Mouse (Mus musculus): ENCODE results near the gene Gm43302. TPM values are rescaled to one million over a fixed set of nuclear protein-coding genes. Genes with fewer than 3 reads are reported as not detected.
"Not testable (repeated sequence)": the region's sequence is repeated elsewhere in the genome, so short reads cannot be mapped to it uniquely, and the experiment has no call there.

Gm43302 gene
- total RNA-seq, 2 experiments from 2014 or later = 0.49 TPM; not detected in 1

DNA sequence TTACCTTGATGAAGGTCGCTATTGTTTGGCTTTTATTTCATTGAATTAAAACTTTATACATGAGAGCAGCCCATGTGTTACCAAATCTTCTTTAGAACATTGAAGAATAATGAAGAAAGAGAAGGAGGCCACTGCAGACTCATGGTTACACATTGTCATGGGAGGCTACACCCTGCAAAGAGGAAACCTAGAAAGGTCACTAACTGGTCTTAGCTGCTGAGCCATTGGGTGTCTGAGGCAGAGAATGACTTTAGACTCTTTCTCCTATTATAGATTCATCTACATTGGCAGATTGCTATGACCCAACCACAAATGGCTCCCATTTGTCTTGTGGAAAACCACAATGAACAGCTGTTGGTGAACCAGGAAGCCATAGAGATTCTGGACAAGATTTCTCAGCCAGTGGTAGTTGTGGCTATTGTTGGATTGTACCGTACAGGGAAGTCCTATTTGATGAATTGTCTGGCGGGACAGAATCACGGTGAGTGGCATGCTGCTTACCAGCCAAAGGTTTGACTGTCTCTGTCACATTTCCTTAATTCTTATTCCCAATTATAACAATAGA is 92.6 kb downstream of the Gm43302 start:
- DNase-seq = not testable (repeated sequence)

DNA sequence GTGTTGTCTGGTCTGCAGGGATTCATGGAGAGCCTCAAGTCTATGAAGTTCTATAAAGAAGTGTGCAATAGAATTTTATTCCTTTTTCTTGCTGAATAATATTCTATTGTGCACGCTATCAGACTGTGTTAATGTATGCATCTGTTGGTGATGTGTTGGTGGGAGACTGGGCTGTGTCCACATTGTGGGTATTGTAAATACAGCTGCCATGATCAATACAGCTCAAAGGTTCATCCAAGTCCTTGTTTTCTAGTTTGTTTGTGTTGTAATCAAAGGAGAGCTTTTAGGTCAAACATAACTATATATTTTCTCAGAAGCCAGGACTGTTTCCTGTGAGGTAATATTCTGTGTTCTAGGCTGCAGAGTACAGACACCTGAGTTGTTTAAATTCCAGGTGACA is 94.3 kb downstream of the Gm43302 start:
- intact Hi-C loops (cut with DNase I); DNase-seq: not testable (repeated sequence)

More for the DNA sequence above, 92.6 kb downstream of the Gm43302 start:
- intact Hi-C loops (cut with DNase I) = loop anchor here (2.0 kb wide), 1 partner anchor 22 kb away; no protein-coding TSS in a partner anchor

DNA sequence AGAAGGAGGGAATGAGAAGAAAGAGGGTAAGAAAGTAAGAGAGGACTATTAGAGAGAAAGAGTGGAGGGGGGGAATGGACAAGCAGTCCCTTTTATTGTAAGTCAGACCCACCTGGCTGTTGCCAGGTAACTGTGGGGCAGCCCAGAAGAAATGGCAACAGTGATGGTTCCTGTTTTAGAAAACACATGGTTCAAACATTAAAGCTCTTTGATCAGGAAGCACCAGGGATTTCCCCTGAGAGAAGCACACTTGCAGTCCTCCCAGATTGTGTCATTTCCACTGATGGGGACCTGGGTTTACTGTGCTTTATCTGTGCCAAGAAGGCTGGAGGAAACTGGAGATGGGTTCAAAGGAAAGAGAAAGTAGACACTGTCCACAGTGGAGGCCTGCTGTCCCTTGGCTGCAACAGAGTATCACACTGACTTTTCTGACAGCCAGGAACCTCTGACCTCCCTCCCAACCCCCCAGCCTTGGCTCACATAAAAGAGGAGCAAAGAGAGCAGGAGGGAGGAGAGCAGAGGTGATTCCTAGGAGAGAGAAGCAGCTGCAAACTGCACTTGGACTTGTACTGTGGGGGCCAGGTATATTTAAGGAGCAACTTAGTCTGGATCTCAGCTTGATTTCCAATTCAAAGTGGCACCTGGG is 95.5 kb downstream of the Gm43302 start:
- intact Hi-C loops (cut with DNase I); DNase-seq: not testable (repeated sequence)

DNA sequence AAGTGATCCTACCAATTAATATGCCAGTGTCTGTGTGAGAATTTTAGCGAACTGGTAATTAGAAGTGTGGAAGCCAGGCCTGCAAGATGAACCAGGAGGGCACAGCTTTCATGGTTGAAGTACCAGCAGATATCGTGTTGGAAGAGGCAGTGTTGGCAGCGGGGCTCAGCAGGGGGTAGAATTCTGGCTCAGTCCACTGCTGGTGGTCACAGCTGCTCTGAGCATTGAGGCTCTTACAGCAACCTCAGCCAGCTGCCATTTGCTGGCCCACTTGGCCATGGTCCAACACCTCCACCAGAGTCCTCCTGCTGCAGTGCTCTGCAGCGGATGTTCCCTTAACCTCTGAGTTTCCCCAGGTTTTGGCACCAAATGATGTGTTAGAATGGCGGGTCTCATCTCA is 97.2 kb downstream of the Gm43302 start:
- DNase-seq; intact Hi-C loops (cut with DNase I): not testable (repeated sequence)

DNA sequence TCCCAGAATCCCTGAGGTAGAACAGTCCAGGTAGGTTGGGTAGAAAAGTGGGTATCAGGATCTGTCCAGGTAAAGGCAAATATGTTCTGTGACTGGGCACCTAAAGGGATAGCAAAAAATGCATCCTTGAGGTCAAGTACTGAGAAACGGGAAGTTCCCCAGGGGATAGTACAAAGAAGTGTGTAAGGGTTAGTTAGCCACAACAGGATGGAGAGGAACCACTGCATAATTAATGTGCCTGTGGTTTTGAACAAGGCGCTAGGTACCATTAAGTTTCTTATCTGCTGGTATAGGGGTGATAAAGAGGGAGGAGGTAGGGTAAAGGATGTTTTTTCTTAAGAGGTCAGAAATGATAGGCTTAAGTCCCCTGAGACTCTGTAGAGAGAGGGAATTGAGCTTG is 101.0 kb downstream of the Gm43302 start:
- DNase-seq; intact Hi-C loops (cut with DNase I): not testable (repeated sequence)

DNA sequence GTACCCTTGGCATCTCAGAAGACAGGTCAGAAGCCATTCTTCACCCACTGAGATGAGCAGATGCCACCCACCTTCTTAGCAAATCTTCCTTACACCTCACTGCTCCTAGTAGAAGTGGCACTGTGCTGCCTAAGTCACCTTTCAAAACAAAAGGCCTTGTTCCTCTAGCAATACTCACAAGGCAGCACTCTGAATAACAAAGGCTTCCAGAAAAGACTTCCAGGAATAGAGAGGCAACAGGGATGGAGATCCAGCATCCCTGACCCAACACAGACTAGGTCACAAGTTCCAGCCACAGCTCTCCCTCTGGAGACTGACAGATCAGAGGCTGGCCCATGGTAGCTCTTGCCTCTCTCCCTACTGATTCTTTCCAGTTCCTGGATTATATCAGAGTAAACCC is 112.0 kb downstream of the Gm43302 start:
- no peak for DNase-seq
- intact Hi-C loops (cut with DNase I) = no loop called here

Other genes starting within 250 kb of the Gm43302 start
- gene Gbp9, start 154.2 kb downstream of the Gm43302 start, total RNA-seq (2021) = 10 to 100 TPM in 1 of 2 experiments, 1 to 10 TPM in 1; 9.9 to 11.0 TPM
- under 1 TPM; 0.11 to 0.19 TPM for gene Gbp8, start 154.2 kb downstream of the Gm43302 start, total RNA-seq (2021)
- 10 to 100 TPM in 1 of 2 experiments, 1 to 10 TPM in 1; 9.0 to 10.6 TPM for gene Gbp4, start 154.1 kb downstream of the Gm43302 start, total RNA-seq (2021)
- under 1 TPM; 0.27 to 0.97 TPM for gene Gbp10, start 54.2 kb downstream of the Gm43302 start, total RNA-seq (2021)
- gene Gbp6, start within 50 bp of the Gm43302 start, total RNA-seq (2021) = 1 to 10 TPM; 7.9 to 8.8 TPM
- 1 to 10 TPM; 4.4 to 5.1 TPM for gene Lrrc8b, start 122.1 kb upstream of the Gm43302 start, total RNA-seq (2021)
- gene Lrrc8c, start 225.7 kb upstream of the Gm43302 start, total RNA-seq (2021) = 10 to 100 TPM; 25.3 to 29.8 TPM